8 mouse cellular contexts compared by ENCODE assay signal in the genomic region with DNA sequence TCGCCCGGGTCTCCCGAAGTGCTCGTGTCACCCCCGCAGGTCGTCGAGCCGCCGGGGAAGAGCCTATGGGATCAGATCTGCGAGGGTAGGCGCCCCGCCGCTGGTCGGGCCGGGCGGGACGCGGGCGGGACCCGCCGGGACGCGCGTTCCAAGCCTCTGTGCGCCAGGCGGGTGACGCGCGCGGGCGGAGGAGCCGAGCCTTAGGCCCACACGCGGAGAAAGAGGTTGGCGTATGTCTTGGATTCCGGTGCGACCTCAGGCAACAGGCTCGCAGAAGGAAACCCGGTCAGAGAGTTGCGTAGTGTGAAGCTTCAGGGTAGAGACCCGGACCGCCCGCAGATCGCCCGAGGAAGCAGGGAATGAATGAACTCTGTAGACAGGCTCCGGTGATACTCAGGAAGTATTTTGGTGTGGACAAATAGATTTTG. TPM values are rescaled to one million over a fixed set of nuclear protein-coding genes. Genes with fewer than 3 reads are reported as not detected.
DNase-seq lines count a peak whose midpoint lies in the region; ATAC-seq and TF ChIP-seq lines count a peak whose summit lies in the region.

A gene (minus strand): TSS at position 378 of the 428 bp plus-strand sequence.

- H3K4me3 ChIP-seq in lung, postnatal 0 days (ENCODE audit: low read depth, low read length), result peak within 1 kb of the TSS; percentile 78
- peak within 1 kb of the TSS; percentile 79 for H3K4me3 ChIP-seq in brown adipose tissue, adult 24 weeks (ENCODE audit: insufficient read depth, low read depth, low read length)
- H3K4me3 ChIP-seq in midbrain, embryonic 15.5 days, result peak within 1 kb of the TSS; percentile 98

- H3K4me2 ChIP-seq in lung, postnatal 0 days (replicated peaks; ENCODE audit: low read depth, low read length), result peak within 1 kb of the TSS; percentile 90
- H3K4me2 ChIP-seq in midbrain, embryonic 15.5 days, result peak within 1 kb of the TSS; percentile 88

- H3K36me3 ChIP-seq in lung, postnatal 0 days (ENCODE audit: insufficient read depth, low read length), result no peaks in the 10 kb centered on the region
- peaks cover 14% of the 10 kb centered on the region; the same call in 1 of the 2 replicates for H3K36me3 ChIP-seq in midbrain, embryonic 15.5 days (replicated peaks)

- H3K27me3 ChIP-seq in lung, postnatal 0 days (replicated peaks; ENCODE audit: insufficient read depth, low read length), result no peaks in the 10 kb centered on the region
- H3K27me3 ChIP-seq in midbrain, embryonic 15.5 days (replicated peaks), result no peaks in the 10 kb centered on the region

- H3K4me1 ChIP-seq in lung, postnatal 0 days (ENCODE audit: insufficient read depth, low read depth, low read length), result peaks cover 8% of the 10 kb centered on the region; the same call in 1 of the 2 replicates
- peaks cover 20% of the 10 kb centered on the region; the same call in 1 of the 2 replicates for H3K4me1 ChIP-seq in brown adipose tissue, adult 24 weeks (ENCODE audit: control insufficient read depth, insufficient read depth, insufficient read length, low read length)
- H3K4me1 ChIP-seq in midbrain, embryonic 15.5 days, result peaks cover 29% of the 10 kb centered on the region

- peak; percentile 82 for ATAC-seq in lung, postnatal 0 days
- peak; percentile 83 for ATAC-seq in midbrain, embryonic 15.5 days (replicated peaks)

- peak within 1 kb of the TSS; percentile 68 for H3K27ac ChIP-seq in lung, postnatal 0 days (ENCODE audit: low read length)
- H3K27ac ChIP-seq in brown adipose tissue, adult 24 weeks (replicated peaks; ENCODE audit: low read depth, low read length), result peak within 1 kb of the TSS; percentile 40; the same call in 1 of the 2 replicates
- peak within 1 kb of the TSS; percentile 88 for H3K27ac ChIP-seq in midbrain, embryonic 15.5 days

- H3K9me3 ChIP-seq in lung, postnatal 0 days (ENCODE audit: low read length), result no peaks in the 10 kb centered on the region
- H3K9me3 ChIP-seq in midbrain, embryonic 15.5 days, result no peaks in the 10 kb centered on the region

- DNase-seq in lung, postnatal 0 days (ENCODE audit: low spot score), result peak; percentile 67
- DNase-seq in lung, postnatal 25 days (ENCODE audit: low spot score), result no peak
- no peak for DNase-seq in heart, adult 8-10 months (ENCODE audit: low spot score)
- DNase-seq in layer of hippocampus, postnatal 36 days, result no peak
- no peak for DNase-seq in B cell, adult 2 months
- DNase-seq in kidney, postnatal 36 days, result no peak

- TF ChIP-seq EP300 in lung, postnatal 0 days (IDR thresholded peaks at IDR 0.05), result no peak

- peak within 1 kb of the TSS; percentile 37 for H3K9ac ChIP-seq in lung, postnatal 0 days (replicated peaks; ENCODE audit: low read depth)
- H3K9ac ChIP-seq in midbrain, embryonic 15.5 days, result peak within 1 kb of the TSS; percentile 71

- TF ChIP-seq CTCF in lung, postnatal 0 days (IDR thresholded peaks at IDR 0.05), result no peak

- WGBS in lung, postnatal 0 days, result under 1% methylated on average over 46 of the region's 46 CpGs
- WGBS in midbrain, embryonic 15.5 days, result under 1% methylated on average over 46 of the region's 46 CpGs

RNA-seq across cellular contexts. Expression of the gene that starts here (rescaled TPM):
- 50.1 and 51.6 TPM in 2 replicates for polyA plus RNA-seq in lung, postnatal 0 days (2015; fragmentation: Nextera tagmentation; extraction: Ambion mirVana)
- polyA plus RNA-seq in brown adipose tissue, adult 24 weeks (2012; ENCODE audit: insufficient read depth, insufficient read length, missing spikeins), result 21.2 TPM in 2 replicates
- total RNA-seq in heart, adult 8-10 months (2022), result 10 to 100 TPM; 13.0 to 14.8 (median 14.0) TPM
- total RNA-seq in layer of hippocampus, postnatal 36 days (2021), result 10 to 100 TPM; 28.8 to 29.4 TPM
- polyA plus RNA-seq in midbrain, embryonic 15.5 days (2015; fragmentation: Nextera tagmentation; extraction: Ambion mirVana), result 69.0 and 70.6 TPM in 2 replicates
